Mouse (Mus musculus) T-helper 1 cell (primary cell): ENCODE data around the gene Phgdh.

Experiments used
- in situ Hi-C: fragments of 300-600 bp; cut with MboI, MseI; formaldehyde crosslinking; loops from one replicate; pipeline ENCODE4 v1.15.1; 2025; ENCODE audit warnings: high pct_unique_total_duplicates

Gene Phgdh

GRCm38 (mm10) chr3:98299391-98300100 is 40.2 kb downstream of the Phgdh start:
- in situ Hi-C loops: no loop called here

GRCm38 (mm10) chr3:98295965-98296364 is 43.8 kb downstream of the Phgdh start:
- in situ Hi-C loops: no loop called here

GRCm38 (mm10) chr3:98291044-98291443 is 48.7 kb downstream of the Phgdh start:
- in situ Hi-C loops: no loop called here

- in situ Hi-C loops: no loop called here
These were observed 56.6 kb downstream of the Phgdh start for GRCm38 (mm10) chr3:98283205-98283604.

GRCm38 (mm10) chr3:98282422-98282821 is 57.4 kb downstream of the Phgdh start:
- in situ Hi-C loops: no loop called here

GRCm38 (mm10) chr3:98280933-98281678 is 58.7 kb downstream of the Phgdh start:
- in situ Hi-C loops: no loop called here

- in situ Hi-C loops: no loop called here
These were observed 59.4 kb downstream of the Phgdh start, which contains the start of gene Hmgcs2 for GRCm38 (mm10) chr3:98280204-98280932. Gene Hmgcs2, plus strand, starts transcription at chr3:98280435.

- in situ Hi-C loops: no loop called here
These were observed 60.1 kb downstream of the Phgdh start for GRCm38 (mm10) chr3:98279682-98280081.

GRCm38 (mm10) chr3:98273623-98274398 is 66.0 kb downstream of the Phgdh start:
- in situ Hi-C loops: no loop called here

GRCm38 (mm10) chr3:98267249-98267651 is 72.5 kb downstream of the Phgdh start:
- in situ Hi-C loops: no loop called here
